Mouse (Mus musculus): ENCODE measurements around the gene Cylc1.

The Cylc1 gene

DNA sequence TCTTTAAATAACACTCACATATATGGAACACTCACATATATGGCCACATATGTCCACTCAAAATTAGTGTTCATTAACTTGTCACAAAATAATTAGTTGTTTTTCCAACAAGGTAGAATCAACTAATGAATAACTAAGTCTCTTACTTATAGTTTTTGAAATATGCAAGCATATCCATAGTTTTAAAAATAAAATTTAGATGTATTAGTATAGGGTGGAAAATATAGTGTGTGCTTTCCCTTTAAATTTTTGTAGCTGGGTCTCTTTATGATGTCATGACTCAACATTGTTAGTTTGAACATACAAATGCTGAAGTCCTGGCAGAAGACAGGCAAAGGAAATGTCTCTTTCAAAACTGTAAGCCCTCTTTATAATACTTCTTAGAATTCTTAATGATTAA lies at the start of gene Cylc1:
Gene Cylc1 (plus strand): TSS at position 301 of the 400 bp plus-strand sequence.
- no peak for DNase-seq

DNA sequence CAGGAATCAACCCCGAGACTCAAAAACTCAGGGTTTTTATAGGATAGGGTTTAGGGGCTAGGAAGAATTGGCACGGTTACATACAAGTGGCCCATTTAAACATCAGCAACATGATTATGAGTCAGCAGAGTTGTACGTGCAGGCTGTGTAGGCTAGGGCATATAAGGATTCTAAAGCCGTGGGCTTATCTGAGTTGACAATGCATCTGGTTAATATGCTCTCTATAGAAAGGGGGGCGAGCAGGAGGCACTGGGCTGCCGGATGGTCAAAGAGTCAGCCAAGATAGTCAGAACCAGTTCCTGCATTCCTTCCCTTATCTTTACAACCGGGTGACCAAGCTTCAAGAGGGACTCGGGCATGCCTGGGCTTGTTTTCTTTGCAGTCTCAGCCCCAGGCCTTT lies 31.5 kb upstream of the Cylc1 start:
- DNase-seq, result no peak

DNA sequence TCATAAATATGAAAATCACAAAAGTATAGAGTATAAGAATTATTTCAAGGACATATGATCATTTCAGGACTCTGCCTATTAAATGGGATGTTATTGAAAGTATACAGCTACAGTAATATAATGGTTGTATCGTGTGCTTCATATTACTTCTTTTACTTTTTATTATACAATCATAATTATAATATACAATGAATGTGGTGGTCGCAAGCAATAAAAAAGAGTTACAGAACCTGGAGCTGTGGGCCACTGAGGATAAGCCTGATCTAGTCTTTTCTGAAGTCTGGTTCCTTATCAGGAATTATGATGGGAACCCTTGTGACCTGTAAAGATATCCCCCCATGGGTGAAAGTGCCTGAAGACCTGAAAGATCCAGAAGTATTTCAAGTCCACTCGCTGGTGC lies 57.8 kb downstream of the Cylc1 start, which contains the start of gene Gm10112:
Gene Gm10112 (plus strand): TSS at position 301 of the 400 bp plus-strand sequence.
- no peak for DNase-seq

Measured in right cerebral cortex, adult 18-20 months (tissue).